Mouse (Mus musculus) testis, adult 2 months (tissue): ENCODE measurements around the gene Mlxipl. TPM values are rescaled to one million over a fixed set of nuclear protein-coding genes. Genes with fewer than 3 reads are reported as not detected.
A peak's percentile ranks its signal among the peaks of the same experiment; 100 is the strongest.
"Not testable (repeated sequence)": the region's sequence is repeated elsewhere in the genome, so short reads cannot be mapped to it uniquely, and the experiment has no call there.

Experiments used
- H3K27ac ChIP-seq: fragments of 200-500 bp; 2 replicates; pipeline ENCODE4 v1.5.1; 2012; ENCODE audit warnings: low read depth, low read length; ENCODE audit not compliant: control insufficient read depth, insufficient read depth
- H3K27me3 ChIP-seq: fragments of 200-500 bp; 2 replicates; pipeline ENCODE4 v1.6.1; 2012; ENCODE audit warnings: mild to moderate bottlenecking, low read length, moderate library complexity; ENCODE audit not compliant: control insufficient read depth, insufficient read depth
- H3K36me3 ChIP-seq: fragments of 200-500 bp; 2 replicates; pipeline ENCODE4 v1.6.1; 2012; ENCODE audit warnings: mild to moderate bottlenecking, low read length; ENCODE audit not compliant: control insufficient read depth, insufficient read depth
- H3K4me1 ChIP-seq: fragments of 200-500 bp; 2 replicates; pipeline ENCODE4 v1.6.1; 2012; ENCODE audit warnings: low read length; ENCODE audit not compliant: control insufficient read depth, insufficient read depth
- H3K4me3 ChIP-seq: fragments of 200-500 bp; 2 replicates; pipeline ENCODE4 v1.5.1; 2012; ENCODE audit warnings: low read depth, mild to moderate bottlenecking, low read length, moderate library complexity, mixed read lengths; ENCODE audit not compliant: control insufficient read depth
- CTCF ChIP-seq: fragments of 200-500 bp; IDR thresholded peaks from 2 replicates; pipeline ENCODE4 v1.5.1; 2012; ENCODE audit warnings: low read depth, mild to moderate bottlenecking, inconsistent platforms, low read length, moderate library complexity; ENCODE audit not compliant: control insufficient read depth, insufficient read depth, insufficient replicate concordance
- POLR2A ChIP-seq: fragments of 200-500 bp; IDR thresholded peaks from 2 replicates; pipeline ENCODE4 v1.6.1; 2012; ENCODE audit warnings: low read depth, mild to moderate bottlenecking, inconsistent platforms, low read length, moderate library complexity; ENCODE audit not compliant: control insufficient read depth
- polyA plus RNA-seq: library from polyadenylated mRNA; depleted of rRNA; stranded (reverse); fragments of >200 nt; gene quantifications from 2 replicates; pipeline ENCODE4 v1.2.3, GENCODE M21; 2012; rRNA removed

The Mlxipl gene
- 16.7 and 19.6 TPM in 2 replicates for polyA plus RNA-seq

GRCm38 (mm10) chr5:135089653-135090052, at the start of gene Mlxipl:
Gene Mlxipl (plus strand): TSS chr5:135089890.
- Histone ChIP-seq H3K4me1 (peaks cover 8% of the 10 kb centered on the region), H3K36me3 (no peaks in the 10 kb centered on the region), H3K27me3 (no peaks in the 10 kb centered on the region), H3K4me3 (peak within 1 kb of the TSS; percentile 58), H3K27ac (no peak within 1 kb of the TSS)
- TF ChIP-seq CTCF, result no peak
- no peak for TF ChIP-seq POLR2A

GRCm38 (mm10) chr5:135040059-135040458, 49.6 kb upstream of the Mlxipl start:
- no peaks in the 10 kb centered on the region for H3K27me3 ChIP-seq
- H3K36me3 ChIP-seq, result no peaks in the 10 kb centered on the region
- TF ChIP-seq POLR2A (no peak), CTCF (no peak)
- no peak overlapping the region for H3K4me3 ChIP-seq
- H3K4me1 ChIP-seq, result no peaks in the 10 kb centered on the region; the same call in 1 of the 2 replicates
- peak overlapping the region; percentile 61 for H3K27ac ChIP-seq

DNA sequence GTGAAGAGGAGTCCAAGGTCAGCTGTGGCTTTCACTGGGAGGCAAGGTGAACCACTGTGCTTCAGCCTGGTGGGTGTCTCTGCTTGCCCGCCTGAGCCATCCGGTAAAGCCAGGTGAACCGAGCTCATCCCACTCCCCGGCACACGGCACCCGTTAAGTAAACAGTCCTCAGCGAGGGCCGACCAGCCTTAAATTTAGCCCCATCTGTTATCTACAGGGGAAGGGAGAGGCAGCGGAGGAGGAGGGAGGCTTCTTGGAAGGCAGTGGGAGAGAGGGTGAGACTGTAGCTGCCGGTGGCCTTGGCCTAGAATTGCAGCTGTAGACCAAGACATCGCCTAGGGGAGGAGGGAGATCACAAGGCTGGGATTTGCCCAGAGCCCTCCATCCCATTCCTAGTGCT, 48.9 kb upstream of the Mlxipl start:
- H3K27me3 ChIP-seq, result no peaks in the 10 kb centered on the region
- H3K4me1 ChIP-seq, result no peaks in the 10 kb centered on the region; the same call in 1 of the 2 replicates
- no peak overlapping the region for H3K4me3 ChIP-seq
- TF ChIP-seq CTCF (no peak), POLR2A (no peak)
- H3K36me3 ChIP-seq, result no peaks in the 10 kb centered on the region
- H3K27ac ChIP-seq, result peak overlapping the region; percentile 61

GRCm38 (mm10) chr5:135042105-135042788, 47.4 kb upstream of the Mlxipl start:
- Histone ChIP-seq H3K27ac (0 out of 2 replicates have a peak overlapping the region, but pooled peaks have one; percentile 1), H3K36me3 (no peaks in the 10 kb centered on the region), H3K27me3 (no peaks in the 10 kb centered on the region), H3K4me3 (peak overlapping the region; percentile 47), H3K4me1 (no peaks in the 10 kb centered on the region; the same call in 1 of the 2 replicates)
- TF ChIP-seq POLR2A, result 0 out of 2 replicates have a peak, but pooled peaks have one; percentile 44
- no peak for TF ChIP-seq CTCF

DNA sequence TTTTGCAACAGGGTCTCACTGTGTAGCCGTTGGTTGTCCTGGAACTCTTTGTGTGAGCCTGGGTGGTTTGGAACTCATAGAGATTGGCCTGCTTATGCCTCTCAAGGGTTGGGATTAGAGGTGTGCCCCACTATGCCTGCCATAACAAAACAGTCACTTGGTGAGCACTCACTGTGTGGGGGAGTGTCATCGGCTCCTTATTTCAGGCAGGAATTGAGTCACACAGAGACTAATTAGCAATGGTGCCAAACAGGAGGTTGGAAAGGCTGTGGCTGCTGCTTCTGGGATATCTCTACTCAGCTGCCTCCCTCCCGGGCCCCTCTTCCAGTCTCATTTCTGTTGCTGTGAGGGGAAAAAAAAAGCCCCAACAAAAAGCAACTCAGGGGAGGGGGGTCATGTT, 45.1 kb upstream of the Mlxipl start:
- Histone ChIP-seq H3K27ac (no peak overlapping the region), H3K4me1 (peaks cover 7% of the 10 kb centered on the region), H3K36me3 (no peaks in the 10 kb centered on the region), H3K27me3 (no peaks in the 10 kb centered on the region), H3K4me3 (no peak overlapping the region)
- no peak for TF ChIP-seq POLR2A
- no peak for TF ChIP-seq CTCF

DNA sequence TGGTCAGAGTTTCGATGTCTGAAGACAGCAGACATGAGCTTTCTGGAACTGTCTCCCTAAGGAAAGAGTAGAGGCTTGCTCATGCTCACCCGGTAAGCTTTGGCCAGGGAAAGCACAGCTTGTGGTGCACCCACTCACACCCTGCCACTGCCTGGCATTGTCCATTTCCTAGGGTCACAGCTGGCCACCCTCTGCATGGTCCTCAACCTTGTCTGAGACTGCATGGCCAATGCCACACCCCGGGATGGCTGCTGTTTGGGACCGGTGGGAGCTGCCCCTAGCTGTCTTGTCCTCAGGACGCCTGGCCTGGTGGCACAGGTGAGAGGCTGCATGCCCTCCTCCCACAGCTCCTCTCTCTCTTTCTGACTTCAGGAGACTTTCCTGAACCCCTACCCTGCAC, 41.2 kb upstream of the Mlxipl start:
- Histone ChIP-seq H3K4me3 (no peak overlapping the region), H3K27ac (no peak overlapping the region), H3K27me3 (no peaks in the 10 kb centered on the region), H3K36me3 (no peaks in the 10 kb centered on the region), H3K4me1 (peaks cover 9% of the 10 kb centered on the region)
- TF ChIP-seq POLR2A (no peak), CTCF (no peak)

DNA sequence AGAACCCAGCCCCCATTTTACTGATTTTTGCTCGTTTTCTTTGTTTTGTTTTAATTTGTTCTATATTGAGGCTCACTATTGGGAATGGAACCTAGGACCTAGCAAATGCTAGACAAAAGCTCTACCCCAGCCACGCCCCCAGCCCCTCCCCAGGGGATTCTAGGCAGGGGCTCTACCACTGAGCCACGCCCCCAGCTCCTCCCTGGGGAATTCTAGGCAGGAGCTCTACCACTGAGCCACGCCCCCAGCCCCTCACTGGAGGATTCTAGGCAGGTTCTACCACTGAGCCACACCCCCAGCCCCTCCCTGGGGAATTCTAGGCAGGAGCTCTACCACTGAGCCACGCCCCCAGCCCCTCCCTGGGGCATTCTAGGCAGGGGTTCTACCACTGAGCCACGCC, 40.4 kb upstream of the Mlxipl start:
- H3K27ac ChIP-seq, H3K27me3 ChIP-seq, H3K36me3 ChIP-seq, H3K4me1 ChIP-seq, H3K4me3 ChIP-seq: not testable (repeated sequence)

DNA sequence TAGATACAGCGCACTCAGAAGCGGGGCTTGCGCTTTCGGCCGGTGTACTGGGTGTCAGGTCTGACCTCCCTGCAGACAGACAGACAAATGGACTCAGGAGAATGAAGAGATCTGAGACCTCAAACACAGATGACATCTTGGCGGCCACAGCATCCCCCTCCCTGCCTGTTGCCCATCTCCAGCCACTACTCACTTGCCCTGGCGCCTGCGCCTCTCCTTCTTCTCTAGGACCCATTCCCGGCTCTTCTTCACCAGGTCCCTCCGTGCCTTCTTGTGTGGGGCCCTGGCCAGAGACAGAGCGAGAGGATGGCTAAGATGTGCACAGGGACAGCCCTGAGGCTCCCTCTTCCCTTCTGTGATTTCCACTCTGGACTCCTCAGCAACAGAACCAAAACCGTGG, 36.3 kb upstream of the Mlxipl start:
- Histone ChIP-seq H3K27me3 (no peaks in the 10 kb centered on the region), H3K36me3 (no peaks in the 10 kb centered on the region; the same call in none of the 2 replicates), H3K4me3 (no peak overlapping the region), H3K27ac (no peak overlapping the region), H3K4me1 (peaks cover 9% of the 10 kb centered on the region)
- no peak for TF ChIP-seq CTCF
- no peak for TF ChIP-seq POLR2A
